Mouse (Mus musculus): ENCODE measurements around the gene Cbarp. TPM values are rescaled to one million over a fixed set of nuclear protein-coding genes. Genes with fewer than 3 reads are reported as not detected.

Gene Cbarp
- polyA plus RNA-seq, 1 experiment from 2014 or later: 4.7 TPM

DNA sequence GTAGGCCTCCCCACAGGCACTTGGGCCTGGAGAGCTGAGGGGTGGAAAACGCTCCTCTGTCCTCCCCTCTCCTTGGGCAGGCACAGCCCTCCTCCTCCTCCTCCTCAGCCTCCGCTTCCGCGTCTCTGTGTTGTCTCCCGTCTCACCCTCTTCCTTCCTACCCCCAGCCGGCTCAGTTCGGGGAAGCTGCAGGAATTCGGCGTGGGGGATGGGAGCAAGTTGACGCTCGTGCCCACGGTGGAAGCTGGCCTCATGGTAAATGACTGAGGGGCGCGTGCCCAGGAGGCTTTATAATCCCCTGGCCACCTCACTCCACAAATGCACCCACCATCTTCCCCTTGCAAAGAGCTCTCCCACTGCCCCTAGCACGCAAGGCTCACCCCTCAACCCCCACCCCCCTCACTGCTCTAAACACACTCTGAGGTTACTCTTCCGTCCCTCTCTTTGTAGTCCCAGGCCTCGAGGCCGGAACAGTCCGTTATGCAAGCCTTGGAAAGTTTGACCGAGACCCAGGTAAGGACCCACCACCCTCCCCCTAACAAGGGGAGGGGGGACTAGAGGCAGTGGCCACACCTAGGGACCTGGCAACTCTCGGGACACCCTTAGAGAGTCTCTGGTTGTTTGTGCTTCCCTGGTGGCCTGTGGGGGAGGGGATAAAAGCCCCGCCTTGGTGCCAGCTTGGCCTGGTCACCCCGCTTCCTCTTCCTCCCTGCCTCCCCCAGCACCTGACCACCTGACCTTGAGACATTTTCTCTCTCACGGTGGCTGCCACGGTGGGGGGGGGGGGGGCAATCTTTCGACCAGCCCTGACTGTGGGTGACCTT is 10.8 kb upstream of the Cbarp start:
- WGBS: 1% methylated on average over 26 of the region's 26 CpGs
- Histone ChIP-seq H3K27me3 (ENCODE audit: low read depth, poor library complexity, severe bottlenecking) (no peaks in the 10 kb centered on the region), H3K27ac (peak overlapping the region; percentile 100), H3K4me1 (peaks cover 65% of the 10 kb centered on the region), H3K36me3 (peaks cover 81% of the 10 kb centered on the region), H3K4me3 (peak overlapping the region; percentile 93), H3K9me3 (replicated peaks) (no peaks in the 10 kb centered on the region)
- peak; percentile 73 for DNase-seq (ENCODE audit: low spot score)

DNA sequence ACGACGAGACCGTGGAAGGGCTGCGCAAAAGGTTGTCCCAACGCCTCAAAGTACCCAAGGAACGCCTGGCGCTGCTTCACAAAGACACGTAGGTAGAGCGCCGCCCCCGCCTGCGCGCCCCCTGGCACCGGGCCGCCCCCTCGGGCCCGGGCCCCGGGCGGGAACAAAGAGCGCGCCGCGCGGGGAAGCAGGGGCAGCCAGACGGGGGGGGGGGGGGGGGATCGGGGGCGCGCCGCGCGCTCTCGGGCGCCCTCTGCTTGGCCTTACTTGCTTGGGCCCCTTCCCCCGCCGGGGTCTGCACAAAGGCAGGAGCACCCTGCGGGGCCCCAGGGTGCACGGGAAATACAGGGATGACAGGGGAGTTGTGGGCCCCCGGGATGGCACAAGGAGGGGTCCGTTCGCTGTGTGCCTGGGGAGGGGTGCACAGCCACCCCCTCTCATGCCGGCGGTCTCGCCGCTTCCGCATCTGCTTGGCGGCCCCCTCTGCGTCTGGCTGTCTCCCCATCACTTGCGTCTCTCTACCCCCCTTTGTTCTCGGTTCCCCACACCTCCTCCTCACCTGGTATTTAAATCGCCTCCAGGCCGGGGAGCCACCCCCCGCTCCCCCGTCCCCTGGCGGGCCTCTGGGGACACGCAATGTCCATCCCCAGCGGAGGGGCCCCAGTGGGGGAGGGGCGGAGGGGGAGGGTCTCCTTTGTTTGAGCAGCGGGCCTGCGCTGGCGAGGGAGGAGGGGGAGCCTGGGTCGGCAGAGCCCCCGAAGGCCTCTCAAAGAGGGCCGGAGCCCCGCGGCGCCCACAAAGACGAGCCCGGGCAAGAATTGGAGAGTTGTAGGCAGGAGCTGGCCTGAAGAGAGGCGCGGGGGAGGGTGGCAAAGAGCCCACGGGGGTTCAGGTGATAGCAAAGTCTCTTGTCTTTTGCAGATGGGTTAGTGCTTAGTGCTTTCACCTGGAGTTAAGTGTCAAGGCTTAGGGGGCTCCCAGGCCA is 9.9 kb upstream of the Cbarp start:
- peaks cover 64% of the 10 kb centered on the region for H3K4me1 ChIP-seq

DNA sequence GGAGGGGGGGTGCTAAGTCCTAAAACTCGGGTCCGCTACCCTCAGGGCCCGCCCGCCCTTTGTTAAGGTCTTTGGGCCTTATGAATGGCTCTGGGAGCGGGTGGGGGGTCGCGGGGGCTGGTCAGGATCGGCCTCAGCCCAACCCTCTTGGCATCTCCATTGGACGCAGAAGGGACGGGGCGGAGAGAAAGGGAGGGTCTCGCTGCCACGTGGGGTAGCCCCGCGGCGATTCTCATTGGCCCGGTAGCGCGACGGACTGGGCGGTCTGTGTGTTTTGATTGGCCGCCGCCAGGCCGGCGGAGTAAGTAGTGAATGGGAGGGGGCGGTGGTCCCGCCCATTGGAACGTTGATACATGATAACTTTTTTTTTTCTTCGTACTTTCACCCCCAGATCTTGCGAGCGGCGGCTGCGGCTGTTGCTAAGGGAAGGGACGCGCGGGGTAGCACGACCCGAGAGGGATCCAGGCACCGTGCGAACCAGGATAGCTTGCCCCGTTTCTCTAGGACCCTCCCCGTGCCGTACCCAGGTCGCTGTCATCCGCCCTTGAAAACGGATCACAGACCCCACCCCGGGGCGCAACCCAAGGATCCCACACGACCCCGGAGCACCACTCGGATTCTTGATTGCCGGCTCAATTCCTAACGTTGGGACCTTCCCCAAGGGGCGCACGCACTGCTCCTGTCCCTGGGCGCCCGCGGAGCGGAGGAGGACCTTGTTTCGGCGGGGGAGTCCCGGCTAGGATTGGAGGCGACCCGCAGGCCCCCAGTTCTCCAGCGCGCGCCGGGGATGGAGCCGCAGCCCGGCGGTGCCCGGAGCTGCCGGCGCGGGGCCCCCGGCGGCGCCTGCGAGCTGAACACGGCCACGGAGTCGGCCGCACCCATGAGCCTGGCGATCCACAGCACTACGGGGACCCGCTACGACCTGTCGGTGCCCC is 8.9 kb upstream of the Cbarp start:
- Histone ChIP-seq H3K4me1 (peaks cover 62% of the 10 kb centered on the region), H3K36me3 (peaks cover 81% of the 10 kb centered on the region), H3K4me3 (peak overlapping the region; percentile 93), H3K27ac (peak overlapping the region; percentile 100), H3K27me3 (ENCODE audit: low read depth, poor library complexity, severe bottlenecking) (no peaks in the 10 kb centered on the region), H3K9me3 (replicated peaks) (no peaks in the 10 kb centered on the region)
- WGBS: under 1% methylated on average over 88 of the region's 88 CpGs
- DNase-seq (ENCODE audit: low spot score): peak; percentile 98

More for the DNA sequence above, 9.9 kb upstream of the Cbarp start:
- DNase-seq (ENCODE audit: low spot score): peak; percentile 91
- Histone ChIP-seq H3K27me3 (ENCODE audit: low read depth, poor library complexity, severe bottlenecking) (no peaks in the 10 kb centered on the region), H3K36me3 (peaks cover 81% of the 10 kb centered on the region), H3K27ac (peak overlapping the region; percentile 100), H3K9me3 (replicated peaks) (no peaks in the 10 kb centered on the region), H3K4me3 (peak overlapping the region; percentile 93)
- WGBS: under 1% methylated on average over 65 of the region's 71 CpGs

DNA sequence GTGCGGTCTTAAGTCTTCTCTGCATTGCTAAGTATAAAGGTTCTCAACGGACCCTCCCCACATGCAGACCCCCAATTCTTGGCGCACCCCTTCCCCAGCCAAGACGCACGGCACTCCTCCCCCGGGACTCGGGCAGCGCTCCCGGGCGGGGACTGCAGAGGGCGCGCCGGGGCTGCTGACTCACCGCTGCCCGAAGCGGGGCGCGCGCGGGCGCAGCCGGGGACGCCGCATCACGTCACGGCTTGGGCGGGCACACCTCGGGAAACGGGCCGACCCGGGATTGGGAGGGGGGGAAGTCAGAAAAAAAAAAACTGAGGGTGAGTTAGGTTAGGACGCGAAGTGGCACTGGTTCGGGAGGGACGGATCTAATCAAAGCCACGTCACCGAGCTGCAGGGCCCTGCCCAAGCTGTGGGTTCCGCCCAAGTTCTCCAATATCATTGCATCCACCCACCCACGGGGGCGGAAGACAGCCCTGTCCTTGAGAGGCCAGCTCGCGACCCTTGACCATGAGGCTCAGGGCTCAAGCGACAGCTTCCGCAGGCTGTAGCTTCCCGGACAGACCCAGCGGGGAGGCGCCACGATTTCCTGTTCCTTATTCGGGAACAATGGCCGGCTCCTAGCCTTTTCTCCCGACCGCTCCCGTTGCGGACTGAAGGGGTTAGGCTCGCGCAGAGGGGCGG is 8.1 kb upstream of the Cbarp start:
- Histone ChIP-seq H3K27ac (peak overlapping the region; percentile 100), H3K9me3 (replicated peaks) (no peaks in the 10 kb centered on the region), H3K36me3 (peaks cover 81% of the 10 kb centered on the region), H3K4me1 (peaks cover 54% of the 10 kb centered on the region), H3K4me3 (peak overlapping the region; percentile 93), H3K27me3 (ENCODE audit: low read depth, poor library complexity, severe bottlenecking) (no peaks in the 10 kb centered on the region)
- WGBS: under 1% methylated on average over 57 of the region's 57 CpGs
- peak; percentile 96 for DNase-seq (ENCODE audit: low spot score)

DNA sequence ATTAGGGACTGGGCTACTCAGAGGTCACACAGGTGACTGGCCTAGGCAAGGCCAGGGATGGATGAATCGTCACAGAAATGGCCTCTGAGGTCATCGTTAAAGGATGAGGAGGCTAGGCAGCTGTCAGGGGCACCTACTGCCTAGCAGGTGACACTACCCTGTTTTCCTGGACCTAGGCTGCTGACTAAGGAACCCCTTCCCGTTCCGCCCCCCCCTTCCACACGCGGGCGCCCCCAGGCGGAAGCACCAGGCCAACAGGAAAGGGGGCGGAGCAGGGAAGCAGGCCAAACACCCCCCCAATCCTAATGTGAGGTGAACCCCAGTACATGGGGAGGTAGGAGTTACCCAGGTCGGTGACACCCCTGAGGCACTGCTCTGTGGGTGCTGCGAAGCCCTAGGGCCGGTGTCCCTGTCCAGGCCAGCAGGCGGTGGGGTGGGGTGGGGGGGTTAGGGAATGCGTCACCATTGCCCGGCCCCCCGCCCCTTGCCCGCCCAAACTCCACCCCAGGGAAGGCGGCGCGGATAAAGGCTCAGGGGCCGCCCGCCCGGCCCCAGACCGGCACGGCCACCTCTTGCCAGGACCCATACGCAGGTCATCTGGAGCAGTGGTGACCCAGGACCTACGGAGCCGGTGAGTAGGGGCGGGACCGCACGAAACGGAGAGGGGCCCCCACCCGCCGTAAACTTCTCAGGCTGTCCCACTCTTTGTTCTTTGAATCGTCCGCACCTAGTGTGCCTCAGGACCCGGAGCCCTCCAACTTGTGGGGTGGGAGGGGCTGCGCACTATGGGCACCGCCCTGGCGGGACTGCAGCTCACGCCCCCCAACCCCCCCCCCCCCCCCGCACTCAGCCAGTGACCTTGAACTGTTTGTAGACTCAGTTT is 7.3 kb upstream of the Cbarp start, which contains the start of gene Midn:
Midn (plus strand) TSS at position 554 of the 883 bp plus-strand sequence.
- WGBS: 0% methylated on average over 41 of the region's 42 CpGs
- peaks cover 78% of the 10 kb centered on the region for H3K36me3 ChIP-seq

DNA sequence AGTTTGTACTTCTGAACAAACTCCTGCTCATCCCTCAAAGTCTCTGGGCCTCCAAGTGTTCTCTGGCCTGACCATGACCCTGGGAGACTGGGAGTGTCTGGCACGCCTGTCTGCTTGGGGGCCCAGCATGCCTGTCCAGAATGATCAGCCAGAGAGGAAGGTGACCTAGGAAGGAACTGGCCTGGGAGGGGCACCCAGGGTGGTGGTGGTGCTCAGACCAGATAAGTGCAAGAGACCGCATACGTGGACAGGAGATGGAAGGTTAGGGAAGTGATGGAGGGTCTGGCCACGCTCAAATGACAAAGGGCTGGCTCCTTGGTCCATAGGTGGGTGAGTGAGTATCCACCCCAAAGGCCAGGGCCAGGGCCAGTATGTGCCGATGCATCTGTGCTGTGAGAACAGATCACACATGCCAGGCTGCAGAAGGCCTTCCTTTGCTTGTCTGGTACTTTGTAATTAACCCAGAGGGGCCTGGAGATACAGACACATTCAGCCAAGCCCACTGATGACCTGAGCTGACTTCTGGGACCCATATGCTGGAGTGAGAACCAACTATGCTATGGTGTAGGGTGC is 6.6 kb upstream of the Cbarp start:
- Histone ChIP-seq H3K27ac (peak overlapping the region; percentile 100), H3K36me3 (peaks cover 71% of the 10 kb centered on the region), H3K9me3 (replicated peaks) (no peaks in the 10 kb centered on the region), H3K4me3 (peak overlapping the region; percentile 93), H3K4me1 (peaks cover 51% of the 10 kb centered on the region), H3K27me3 (ENCODE audit: low read depth, poor library complexity, severe bottlenecking) (no peaks in the 10 kb centered on the region)
- WGBS: 75% methylated on average over 5 of the region's 5 CpGs
- no peak for DNase-seq (ENCODE audit: low spot score)

More for the DNA sequence above, 7.3 kb upstream of the Cbarp start, which contains the start of gene Midn:
- DNase-seq (ENCODE audit: low spot score): peak; percentile 87
- Histone ChIP-seq H3K27ac (peak within 1 kb of the TSS; percentile 100), H3K27me3 (ENCODE audit: low read depth, poor library complexity, severe bottlenecking) (no peaks in the 10 kb centered on the region), H3K4me1 (peaks cover 53% of the 10 kb centered on the region), H3K9me3 (replicated peaks) (no peaks in the 10 kb centered on the region), H3K4me3 (peak within 1 kb of the TSS; percentile 93)

DNA sequence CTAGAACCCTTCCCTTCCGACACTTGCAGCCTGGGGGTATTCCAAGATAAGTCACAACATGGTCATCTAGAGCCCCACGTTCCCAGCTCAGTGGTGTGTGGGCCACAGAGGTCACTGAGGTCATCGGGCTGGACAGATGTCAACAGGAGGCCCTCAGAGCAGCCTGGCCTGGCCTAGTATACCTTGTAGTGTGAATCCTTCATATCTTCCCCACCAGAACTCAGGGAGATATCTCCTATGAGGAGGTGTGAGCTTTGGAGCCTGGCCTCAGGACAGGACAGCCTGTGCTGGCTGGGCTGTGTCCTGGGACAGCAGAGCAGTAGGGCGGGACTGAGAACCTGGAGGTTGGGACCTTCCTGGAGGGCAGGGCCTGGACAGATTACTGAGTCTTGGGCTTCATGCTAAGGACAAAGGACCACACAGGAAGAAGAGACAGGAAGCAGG is 6.0 kb upstream of the Cbarp start:
- DNase-seq (ENCODE audit: low spot score): no peak
- no peaks in the 10 kb centered on the region for H3K27me3 ChIP-seq (ENCODE audit: low read depth, poor library complexity, severe bottlenecking)
- H3K4me1 ChIP-seq: peaks cover 52% of the 10 kb centered on the region
- peak overlapping the region; percentile 93 for H3K4me3 ChIP-seq
- 77% methylated on average over 4 of the region's 4 CpGs for WGBS
- peaks cover 64% of the 10 kb centered on the region for H3K36me3 ChIP-seq
- peak overlapping the region; percentile 43; the same call in 1 of the 2 replicates for H3K27ac ChIP-seq
- no peaks in the 10 kb centered on the region for H3K9me3 ChIP-seq (replicated peaks)

DNA sequence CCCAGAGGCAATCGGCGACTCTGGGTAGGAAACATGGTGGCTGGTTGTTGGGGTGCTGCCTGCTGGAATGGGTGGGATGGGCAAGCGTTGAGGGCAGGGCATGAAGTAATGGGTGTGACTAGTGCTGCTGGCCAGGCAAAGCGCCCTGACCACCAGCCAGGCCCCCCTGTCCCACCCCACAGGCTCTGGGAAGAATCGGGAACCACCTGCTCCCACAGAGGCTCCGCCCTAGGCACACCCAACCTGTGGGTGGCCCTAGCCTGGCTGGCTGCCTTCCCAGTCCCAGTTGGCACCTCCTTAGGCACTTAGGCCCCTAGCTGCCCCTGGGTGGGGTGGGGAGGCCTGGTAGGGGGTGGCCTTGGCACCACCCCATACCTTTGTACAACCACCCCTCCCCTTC is 5.3 kb upstream of the Cbarp start:
- WGBS: 87% methylated on average over 6 of the region's 6 CpGs

DNA sequence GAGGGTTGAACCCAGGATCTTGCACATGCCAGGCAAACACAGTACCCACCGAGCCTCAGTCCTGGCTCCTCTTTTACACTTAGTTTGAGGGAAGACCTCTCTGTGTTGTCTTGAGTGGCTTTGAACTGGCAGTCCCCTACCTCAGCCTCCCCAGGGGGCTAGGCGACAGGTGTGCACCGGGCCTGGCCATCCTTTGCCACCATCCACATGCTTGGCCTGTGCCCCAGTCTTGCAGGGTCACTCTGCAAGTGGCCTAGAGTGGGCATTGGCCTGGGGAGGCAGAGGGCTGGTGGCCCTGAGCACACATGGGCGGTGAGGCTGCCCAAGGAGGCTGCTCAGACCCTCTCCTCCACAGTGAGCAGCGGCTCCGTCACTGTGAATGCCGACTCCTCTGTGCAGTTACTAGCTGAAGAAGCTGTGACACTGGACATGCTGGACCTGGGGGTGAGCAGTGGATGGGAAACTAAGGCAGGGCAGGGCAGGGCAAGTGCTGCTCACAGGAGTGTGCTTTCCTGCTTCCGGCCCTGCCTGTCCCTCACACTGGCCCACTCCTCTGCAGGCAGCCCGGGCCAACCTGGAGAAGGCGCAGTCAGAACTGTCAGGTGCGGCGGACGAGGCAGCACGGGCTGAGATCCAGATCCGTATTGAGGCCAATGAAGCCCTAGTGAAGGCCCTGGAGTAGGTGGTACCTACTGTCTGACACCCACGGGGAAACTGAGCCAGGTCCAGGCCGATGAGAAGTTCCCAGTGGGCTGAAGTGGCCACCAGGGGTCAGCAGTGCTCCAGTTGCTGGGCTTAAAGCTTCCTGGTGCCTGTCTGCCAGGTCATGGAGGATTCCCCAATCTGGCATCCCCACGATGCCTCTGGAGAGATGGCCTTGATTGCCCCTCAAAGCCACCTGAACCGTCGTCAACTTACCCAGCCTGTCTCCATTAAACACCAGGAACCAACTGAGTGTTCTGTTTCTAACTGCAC is 4.5 kb upstream of the Cbarp start:
- 79% methylated on average over 20 of the region's 20 CpGs for WGBS
- no peaks in the 10 kb centered on the region for H3K9me3 ChIP-seq (replicated peaks)
- 0 out of 2 replicates have a peak overlapping the region, but pooled peaks have one; percentile 14 for H3K27ac ChIP-seq
- H3K36me3 ChIP-seq: peaks cover 50% of the 10 kb centered on the region
- 0 out of 2 replicates have a peak, but pooled peaks cover 6% of the 10 kb centered on the region for H3K27me3 ChIP-seq (ENCODE audit: low read depth, poor library complexity, severe bottlenecking)
- DNase-seq (ENCODE audit: low spot score): peak; percentile 81
- H3K4me3 ChIP-seq: peak overlapping the region; percentile 93
- peaks cover 63% of the 10 kb centered on the region for H3K4me1 ChIP-seq

More for the DNA sequence above, 5.3 kb upstream of the Cbarp start:
- Histone ChIP-seq H3K36me3 (peaks cover 57% of the 10 kb centered on the region), H3K4me3 (peak overlapping the region; percentile 93; the same call in 1 of the 2 replicates), H3K4me1 (peaks cover 59% of the 10 kb centered on the region), H3K27me3 (ENCODE audit: low read depth, poor library complexity, severe bottlenecking) (no peaks in the 10 kb centered on the region), H3K27ac (no peak overlapping the region), H3K9me3 (replicated peaks) (no peaks in the 10 kb centered on the region)
- DNase-seq (ENCODE audit: low spot score): no peak

All from limb, embryonic 10.5 days (tissue).